Mouse (Mus musculus): ENCODE data around the gene Ttll4. TPM values are rescaled to one million over a fixed set of nuclear protein-coding genes. Genes with fewer than 3 reads are reported as not detected.

Ttll4 gene
- polyA plus RNA-seq, 1 experiment from 2014 or later, result 16.1 TPM

Other genes with a start within 250 kb of the Ttll4 start
- 53.8 and 56.2 TPM in 2 replicates for gene Cnot9, start 155.7 kb upstream of the Ttll4 start, polyA plus RNA-seq (2015; fragmentation: Nextera tagmentation; extraction: Ambion mirVana)
- 3.4 and 5.3 TPM in 2 replicates for gene Plcd4, start 118.9 kb upstream of the Ttll4 start, polyA plus RNA-seq (2015; fragmentation: Nextera tagmentation; extraction: Ambion mirVana)
- gene Usp37, start 117.5 kb upstream of the Ttll4 start, polyA plus RNA-seq (2015; fragmentation: Nextera tagmentation; extraction: Ambion mirVana), result 32.2 and 33.0 TPM in 2 replicates
- gene Zfp142, start 73.5 kb upstream of the Ttll4 start, polyA plus RNA-seq (2015; fragmentation: Nextera tagmentation; extraction: Ambion mirVana), result 8.9 and 9.6 TPM in 2 replicates
- 27.6 and 27.9 TPM in 2 replicates for gene Bcs1l, start 73.5 kb upstream of the Ttll4 start, polyA plus RNA-seq (2015; fragmentation: Nextera tagmentation; extraction: Ambion mirVana)
- gene Rnf25, start 60.3 kb upstream of the Ttll4 start, polyA plus RNA-seq (2015; fragmentation: Nextera tagmentation; extraction: Ambion mirVana), result 41.8 and 46.0 TPM in 2 replicates
- 25.7 and 27.9 TPM in 2 replicates for gene Stk36, start 60.3 kb upstream of the Ttll4 start, polyA plus RNA-seq (2015; fragmentation: Nextera tagmentation; extraction: Ambion mirVana)
- gene Cyp27a1, start 51.8 kb downstream of the Ttll4 start, polyA plus RNA-seq (2015; fragmentation: Nextera tagmentation; extraction: Ambion mirVana), result 0.91 and 1.6 TPM in 2 replicates
- gene Prkag3, start 87.5 kb downstream of the Ttll4 start, polyA plus RNA-seq (2015; fragmentation: Nextera tagmentation; extraction: Ambion mirVana), result not detected in 2 replicates
- 2.2 and 2.3 TPM in 2 replicates for gene Wnt6, start 110.1 kb downstream of the Ttll4 start, polyA plus RNA-seq (2015; fragmentation: Nextera tagmentation; extraction: Ambion mirVana)
- 0.50 and 0.80 TPM in 2 replicates for gene Wnt10a, start 129.8 kb downstream of the Ttll4 start, polyA plus RNA-seq (2015; fragmentation: Nextera tagmentation; extraction: Ambion mirVana)
- gene Cdk5r2, start 193.2 kb downstream of the Ttll4 start, polyA plus RNA-seq (2015; fragmentation: Nextera tagmentation; extraction: Ambion mirVana), result 2.1 and 2.4 TPM in 2 replicates
- 0.46 TPM in 1 of 2 replicates, not detected in the other for gene Fev, start 223.7 kb downstream of the Ttll4 start, polyA plus RNA-seq (2015; fragmentation: Nextera tagmentation; extraction: Ambion mirVana)
- not detected in 2 replicates for gene Cryba2, start 231.4 kb downstream of the Ttll4 start, polyA plus RNA-seq (2015; fragmentation: Nextera tagmentation; extraction: Ambion mirVana)